ENCODE assay signal across 19 mouse cellular contexts in the genomic region with DNA sequence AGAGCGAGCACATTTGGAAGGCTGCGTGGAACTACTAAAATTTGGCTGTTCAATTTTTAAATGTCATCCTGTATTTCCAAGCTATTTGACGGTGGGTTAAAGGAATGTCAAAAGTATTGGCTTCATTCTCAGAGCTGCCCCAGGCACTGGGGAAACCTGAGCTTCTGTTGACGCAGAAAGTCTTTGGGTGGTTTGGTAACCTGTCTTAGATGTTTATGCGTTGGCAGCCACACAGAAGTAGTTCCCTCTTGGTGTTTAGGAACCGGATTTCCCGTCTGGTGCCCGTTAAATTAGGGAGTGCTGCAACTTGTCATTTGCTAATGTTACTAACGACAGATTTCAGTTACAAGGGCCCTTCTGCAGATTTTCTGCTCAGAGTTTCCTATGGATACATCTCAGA.
"Had no signal": no experiment of that assay in that cellular context is flagged by ENCODE, and none has a peak within 500 bp of the region (broad histone marks: within the 10 kb centered on the region; RNA-seq: fewer than 3 reads in every experiment).

No protein-coding gene starts in this region.

- H3K27me3 ChIP-seq: limb, embryonic 15.5 days; megakaryocyte, embryonic 14.5 days; midbrain, embryonic 13.5 days; neural tube, embryonic 13.5 days had no signal

- H3K9me3 ChIP-seq: limb, embryonic 15.5 days; midbrain, embryonic 10.5 days; midbrain, embryonic 13.5 days; neural tube, embryonic 13.5 days had no signal

- H3K4me3 ChIP-seq: limb, embryonic 15.5 days; megakaryocyte, embryonic 14.5 days; midbrain, embryonic 10.5 days; midbrain, embryonic 13.5 days; myocyte; neural tube, embryonic 13.5 days had no signal

- H3K27ac ChIP-seq: limb, embryonic 15.5 days; liver, embryonic 14.5 days; macrophage; midbrain, embryonic 10.5 days; midbrain, embryonic 13.5 days; neural tube, embryonic 13.5 days had no signal

- ATAC-seq: liver, postnatal 0 days; lung, postnatal 0 days; midbrain, embryonic 13.5 days; midbrain, embryonic 16.5 days had no signal

- DNase-seq: kidney, adult 9 months; kidney, postnatal 10 days; kidney, postnatal 36 days; left cerebral cortex, postnatal 4 days; liver, postnatal 0 days; lung, embryonic 14.5 days; thymus, adult 18-20 months; thymus, postnatal 36 days had no signal

- H3K36me3 ChIP-seq: limb, embryonic 15.5 days; midbrain, embryonic 10.5 days; midbrain, embryonic 13.5 days; neural tube, embryonic 13.5 days had no signal

- H3K9ac ChIP-seq: limb, embryonic 15.5 days; liver, embryonic 14.5 days; liver, postnatal 0 days; lung, embryonic 14.5 days; midbrain, embryonic 13.5 days; neural tube, embryonic 13.5 days had no signal

- H3K4me1 ChIP-seq: limb, embryonic 15.5 days; megakaryocyte, embryonic 14.5 days; midbrain, embryonic 10.5 days; midbrain, embryonic 13.5 days; neural tube, embryonic 13.5 days had no signal

- H3K4me2 ChIP-seq: limb, embryonic 15.5 days; liver, embryonic 11.5 days; lung, embryonic 14.5 days; midbrain, embryonic 13.5 days; neural tube, embryonic 13.5 days had no signal
